14 mouse cellular contexts compared by ENCODE assay signal in genomic region chr8:15323421-15323820, GRCm38 (mm10).
"Had no signal": no experiment of that assay in that cellular context is flagged by ENCODE, and none has a peak within 500 bp of the region (broad histone marks: within the 10 kb centered on the region; RNA-seq: fewer than 3 reads in every experiment).

No protein-coding gene starts in this region.

- H3K4me1 ChIP-seq: midbrain, embryonic 12.5 days; stomach, embryonic 15.5 days had no signal

- H3K27me3 ChIP-seq: midbrain, embryonic 12.5 days; neural tube, embryonic 12.5 days; stomach, embryonic 15.5 days had no signal

- H3K9ac ChIP-seq: lung, embryonic 14.5 days; midbrain, embryonic 12.5 days; neural tube, embryonic 12.5 days; stomach, embryonic 15.5 days had no signal

- H3K4me3 ChIP-seq: midbrain, embryonic 10.5 days; midbrain, embryonic 12.5 days; neural tube, embryonic 12.5 days; stomach, embryonic 15.5 days had no signal

- H3K4me2 ChIP-seq: lung, embryonic 14.5 days; midbrain, embryonic 12.5 days; neural tube, embryonic 12.5 days; stomach, embryonic 15.5 days had no signal

- H3K36me3 ChIP-seq: midbrain, embryonic 10.5 days; midbrain, embryonic 12.5 days; neural tube, embryonic 12.5 days; stomach, embryonic 15.5 days had no signal

- H3K27ac ChIP-seq: midbrain, embryonic 10.5 days; midbrain, embryonic 12.5 days; neural tube, embryonic 12.5 days; stomach, embryonic 15.5 days; stomach, postnatal 0 days had no signal

- DNase-seq: lung, adult 18-20 months; lung, embryonic 14.5 days; lung, postnatal 10 days; lung, postnatal 4 days; midbrain, embryonic 14.5 days; right cerebral cortex, postnatal 14 days; thymus, adult 18-20 months; thymus, postnatal 14 days; thymus, postnatal 36 days had no signal

- H3K9me3 ChIP-seq: midbrain, embryonic 10.5 days; midbrain, embryonic 12.5 days; neural tube, embryonic 12.5 days; stomach, embryonic 15.5 days had no signal
